Mouse (Mus musculus) bone marrow, adult 2 months (tissue): ENCODE measurements around the gene Zfp69.

Experiments
- CTCF ChIP-seq: fragments of 200-500 bp; IDR thresholded peaks from 2 replicates; pipeline ENCODE4 v1.5.1; 2011; ENCODE audit warnings: low read length, control low read depth; ENCODE audit not compliant: control insufficient read depth, insufficient read depth
- POLR2A ChIP-seq: fragments of 200-500 bp; IDR thresholded peaks from 2 replicates; pipeline ENCODE4 v1.6.1; 2011; ENCODE audit warnings: low read depth, mild to moderate bottlenecking, control low read depth, low read length, borderline replicate concordance; ENCODE audit not compliant: control insufficient read depth

- TF ChIP-seq CTCF (no peak), POLR2A (no peak)
These were observed 1.5 kb upstream of the Zfp69 start for GRCm38 (mm10) chr4:120953038-120953437.
